Mouse (Mus musculus) kidney, embryonic 15.5 days (tissue): ENCODE results near the gene Cacna1s. TPM values are rescaled to one million over a fixed set of nuclear protein-coding genes. Genes with fewer than 3 reads are reported as not detected.

Experiments
- ATAC-seq: fragments of 200-750 bp; cut with Nextera tagmentation; replicated peaks from 2 replicates; pipeline ENCODE4 v1.8.0; 2017; ENCODE audit warnings: moderate TSS enrichment; ENCODE audit not compliant: low FRiP score
- H3K27ac ChIP-seq: fragments of 300-500 bp; sonication (generic); 2 replicates; pipeline ENCODE4 v1.5.1; 2015; ENCODE audit warnings: mild to moderate bottlenecking, inconsistent platforms
- H3K27me3 ChIP-seq: fragments of 300-500 bp; sonication (generic); 2 replicates; pipeline ENCODE4 v1.6.1; 2015; ENCODE audit warnings: inconsistent platforms
- H3K36me3 ChIP-seq: fragments of 300-500 bp; sonication (generic); 2 replicates; pipeline ENCODE4 v1.6.1; 2015; ENCODE audit warnings: inconsistent platforms
- H3K4me1 ChIP-seq: fragments of 300-500 bp; sonication (generic); 2 replicates; pipeline ENCODE4 v1.6.1; 2015; ENCODE audit warnings: inconsistent platforms
- H3K4me2 ChIP-seq: fragments of 300-500 bp; sonication (generic); 2 replicates; pipeline ENCODE4 v1.6.1; 2015; ENCODE audit warnings: moderate library complexity, mild to moderate bottlenecking, inconsistent platforms
- H3K4me3 ChIP-seq: fragments of 300-500 bp; sonication (generic); replicated peaks from 2 replicates; pipeline ENCODE4 v1.5.1; 2015; ENCODE audit warnings: mild to moderate bottlenecking, inconsistent platforms
- H3K9ac ChIP-seq: fragments of 300-500 bp; sonication (generic); 2 replicates; pipeline ENCODE4 v1.6.1; 2015; ENCODE audit warnings: mild to moderate bottlenecking, inconsistent platforms
- H3K9me3 ChIP-seq: fragments of 300-500 bp; sonication (generic); replicated peaks from 2 replicates; pipeline ENCODE4 v1.6.1; 2016; ENCODE audit warnings: inconsistent platforms
- WGBS: fragments of 180-500 bp; shearing (Covaris S2); methylation state at CpG from one replicate; pipeline ENCODE4 v1.1.7; 2015; ENCODE audit warnings: mixed read lengths; 5-methylcytosine and 5-hydroxymethylcytosine counted together
- polyA plus RNA-seq: library from polyadenylated mRNA; unstranded; fragments of >200 nt; fragmentation: Nextera tagmentation; extraction: Ambion mirVana; gene quantifications from 2 replicates; pipeline ENCODE4 v1.2.1, GENCODE M21; 2015

Gene Cacna1s
- polyA plus RNA-seq, 1 experiment from 2014 or later = 0.49 TPM

GRCm38 (mm10) chr1:136149702-136150101, 97.2 kb downstream of the Cacna1s start:
- Histone ChIP-seq H3K9me3 (no peaks in the 10 kb centered on the region), H3K4me2 (no peak overlapping the region), H3K27me3 (no peaks in the 10 kb centered on the region), H3K4me3 (no peak overlapping the region), H3K27ac (no peak overlapping the region), H3K9ac (no peak overlapping the region), H3K4me1 (0 out of 2 replicates have a peak, but pooled peaks cover 4% of the 10 kb centered on the region), H3K36me3 (peaks cover 43% of the 10 kb centered on the region)
- no peak for ATAC-seq
- WGBS = 93% methylated on average over 9 of the region's 9 CpGs

- Histone ChIP-seq H3K27me3 (no peaks in the 10 kb centered on the region), H3K36me3 (peaks cover 45% of the 10 kb centered on the region), H3K9me3 (no peaks in the 10 kb centered on the region), H3K27ac (no peak overlapping the region), H3K4me3 (no peak overlapping the region), H3K9ac (no peak overlapping the region), H3K4me2 (no peak overlapping the region), H3K4me1 (0 out of 2 replicates have a peak, but pooled peaks cover 4% of the 10 kb centered on the region)
- no peak for ATAC-seq
- 80% methylated on average over 8 of the region's 8 CpGs for WGBS
These were observed 98.8 kb downstream of the Cacna1s start for GRCm38 (mm10) chr1:136151371-136151770.

GRCm38 (mm10) chr1:136156304-136156703, 103.8 kb downstream of the Cacna1s start:
- Histone ChIP-seq H3K27me3 (no peaks in the 10 kb centered on the region), H3K4me3 (no peak overlapping the region), H3K36me3 (peaks cover 27% of the 10 kb centered on the region), H3K9ac (no peak overlapping the region), H3K9me3 (no peaks in the 10 kb centered on the region), H3K4me1 (0 out of 2 replicates have a peak, but pooled peaks cover 4% of the 10 kb centered on the region), H3K27ac (no peak overlapping the region), H3K4me2 (no peak overlapping the region)
- no peak for ATAC-seq
- 93% methylated on average over 4 of the region's 4 CpGs for WGBS

- WGBS = 85% methylated on average over 4 of the region's 4 CpGs
- Histone ChIP-seq H3K4me1 (0 out of 2 replicates have a peak, but pooled peaks cover 4% of the 10 kb centered on the region), H3K36me3 (peaks cover 26% of the 10 kb centered on the region), H3K27me3 (no peaks in the 10 kb centered on the region), H3K9me3 (no peaks in the 10 kb centered on the region), H3K9ac (no peak overlapping the region), H3K4me2 (no peak overlapping the region), H3K4me3 (no peak overlapping the region), H3K27ac (no peak overlapping the region)
- ATAC-seq = no peak
These were observed 104.4 kb downstream of the Cacna1s start for GRCm38 (mm10) chr1:136156951-136157350.

- ATAC-seq = no peak
- Histone ChIP-seq H3K9me3 (no peaks in the 10 kb centered on the region), H3K27me3 (no peaks in the 10 kb centered on the region), H3K36me3 (peaks cover 24% of the 10 kb centered on the region; the same call in 1 of the 2 replicates), H3K4me1 (no peaks in the 10 kb centered on the region), H3K4me3 (no peak overlapping the region), H3K9ac (no peak overlapping the region), H3K27ac (no peak overlapping the region), H3K4me2 (no peak overlapping the region)
- WGBS = 56% methylated on average over 12 of the region's 12 CpGs
These were observed 107.3 kb downstream of the Cacna1s start for GRCm38 (mm10) chr1:136159830-136160229.

GRCm38 (mm10) chr1:136160297-136160696, 107.7 kb downstream of the Cacna1s start:
- no peak overlapping the region for H3K4me2 ChIP-seq
- WGBS = 89% methylated on average over 12 of the region's 12 CpGs
- peaks cover 24% of the 10 kb centered on the region; the same call in 1 of the 2 replicates for H3K36me3 ChIP-seq
- no peak overlapping the region for H3K4me3 ChIP-seq
- no peaks in the 10 kb centered on the region for H3K27me3 ChIP-seq
- no peak overlapping the region for H3K27ac ChIP-seq
- no peak overlapping the region for H3K9ac ChIP-seq
- H3K9me3 ChIP-seq = no peaks in the 10 kb centered on the region
- no peaks in the 10 kb centered on the region for H3K4me1 ChIP-seq
- no peak for ATAC-seq

- Histone ChIP-seq H3K36me3 (peaks cover 24% of the 10 kb centered on the region; the same call in 1 of the 2 replicates), H3K9me3 (no peaks in the 10 kb centered on the region)
- WGBS = 80% methylated on average over 6 of the region's 6 CpGs
These were observed 108.4 kb downstream of the Cacna1s start for GRCm38 (mm10) chr1:136160930-136161329.

GRCm38 (mm10) chr1:136161333-136161921, 108.9 kb downstream of the Cacna1s start:
- no peak overlapping the region for H3K9ac ChIP-seq
- no peak overlapping the region for H3K4me3 ChIP-seq
- 87% methylated on average over 7 of the region's 7 CpGs for WGBS
- ATAC-seq = no peak
- H3K27ac ChIP-seq = no peak overlapping the region
- no peak overlapping the region for H3K4me2 ChIP-seq
- H3K9me3 ChIP-seq = no peaks in the 10 kb centered on the region
- H3K36me3 ChIP-seq = peaks cover 20% of the 10 kb centered on the region; the same call in 1 of the 2 replicates
- no peaks in the 10 kb centered on the region for H3K4me1 ChIP-seq
- H3K27me3 ChIP-seq = no peaks in the 10 kb centered on the region

More at GRCm38 (mm10) chr1:136160930-136161329, 108.4 kb downstream of the Cacna1s start:
- no peak overlapping the region for H3K27ac ChIP-seq
- no peak overlapping the region for H3K4me3 ChIP-seq
- no peak overlapping the region for H3K4me2 ChIP-seq
- ATAC-seq = no peak
- no peaks in the 10 kb centered on the region for H3K27me3 ChIP-seq
- no peak overlapping the region for H3K9ac ChIP-seq
- H3K4me1 ChIP-seq = no peaks in the 10 kb centered on the region

- Histone ChIP-seq H3K4me3 (no peak overlapping the region), H3K27ac (no peak overlapping the region), H3K36me3 (peaks cover 9% of the 10 kb centered on the region; the same call in 1 of the 2 replicates), H3K4me2 (no peak overlapping the region), H3K9me3 (no peaks in the 10 kb centered on the region), H3K9ac (no peak overlapping the region), H3K27me3 (no peaks in the 10 kb centered on the region), H3K4me1 (peaks cover 5% of the 10 kb centered on the region; the same call in 1 of the 2 replicates)
- 77% methylated on average over 2 of the region's 2 CpGs for WGBS
- no peak for ATAC-seq
These were observed 112.9 kb downstream of the Cacna1s start for GRCm38 (mm10) chr1:136165436-136165835.

- no peak overlapping the region for H3K4me2 ChIP-seq
- no peaks in the 10 kb centered on the region for H3K9me3 ChIP-seq
- H3K36me3 ChIP-seq = peaks cover 9% of the 10 kb centered on the region; the same call in 1 of the 2 replicates
- H3K27ac ChIP-seq = no peak overlapping the region
- WGBS = 72% methylated on average over 8 of the region's 8 CpGs
- no peak overlapping the region for H3K9ac ChIP-seq
- H3K27me3 ChIP-seq = no peaks in the 10 kb centered on the region
- H3K4me1 ChIP-seq = peaks cover 5% of the 10 kb centered on the region; the same call in 1 of the 2 replicates
- no peak for ATAC-seq
- no peak overlapping the region for H3K4me3 ChIP-seq
These were observed 115.1 kb downstream of the Cacna1s start for GRCm38 (mm10) chr1:136167657-136168056.
